Mouse (Mus musculus) urinary bladder, postnatal 14 days (tissue): Measurements from ENCODE around the gene Pou3f3.
A peak's percentile ranks its signal among the peaks of the same experiment; 100 is the strongest.

Experiments used
- DNase-seq: peaks from one replicate; pipeline ENCODE4 v3.0.0; 2021; ENCODE audit warnings: low spot score

Pou3f3 gene

GRCm38 (mm10) chr1:42710995-42711394, 15.4 kb downstream of the Pou3f3 start:
- DNase-seq: no peak

- DNase-seq: no peak
Measured at GRCm38 (mm10) chr1:42711456-42712310, 16.1 kb downstream of the Pou3f3 start.

GRCm38 (mm10) chr1:42712311-42712690, 16.7 kb downstream of the Pou3f3 start:
- no peak for DNase-seq

- no peak for DNase-seq
Measured at GRCm38 (mm10) chr1:42713104-42713932, 17.8 kb downstream of the Pou3f3 start.

- peak; percentile 45 for DNase-seq
Measured at GRCm38 (mm10) chr1:42714016-42714931, 18.7 kb downstream of the Pou3f3 start.

GRCm38 (mm10) chr1:42718549-42718948, 23.0 kb downstream of the Pou3f3 start:
- DNase-seq: no peak

- DNase-seq: no peak
Measured at GRCm38 (mm10) chr1:42721353-42721752, 25.8 kb downstream of the Pou3f3 start.

GRCm38 (mm10) chr1:42723769-42724300, 28.3 kb downstream of the Pou3f3 start:
- no peak for DNase-seq

- DNase-seq: no peak
Measured at GRCm38 (mm10) chr1:42724881-42725280, 29.3 kb downstream of the Pou3f3 start.

- DNase-seq: no peak
Measured at GRCm38 (mm10) chr1:42727161-42727560, 31.6 kb downstream of the Pou3f3 start.

- no peak for DNase-seq
Measured at GRCm38 (mm10) chr1:42727676-42728075, 32.1 kb downstream of the Pou3f3 start.

- no peak for DNase-seq
Measured at GRCm38 (mm10) chr1:42741383-42742241, 46.0 kb downstream of the Pou3f3 start.

- DNase-seq: no peak
Measured at GRCm38 (mm10) chr1:42742242-42742560, 46.6 kb downstream of the Pou3f3 start.

- no peak for DNase-seq
Measured at GRCm38 (mm10) chr1:42745047-42745446, 49.5 kb downstream of the Pou3f3 start.

- no peak for DNase-seq
Measured at GRCm38 (mm10) chr1:42749536-42750292, 54.1 kb downstream of the Pou3f3 start.
